Mouse (Mus musculus): ENCODE measurements at regions not wholly inside any gene's neighbourhood (a gene's known extent, or its start where the extent isn't known, plus 50 kb on each side); places are given as distances from the start of the nearest gene placed in this dataset.

DNA sequence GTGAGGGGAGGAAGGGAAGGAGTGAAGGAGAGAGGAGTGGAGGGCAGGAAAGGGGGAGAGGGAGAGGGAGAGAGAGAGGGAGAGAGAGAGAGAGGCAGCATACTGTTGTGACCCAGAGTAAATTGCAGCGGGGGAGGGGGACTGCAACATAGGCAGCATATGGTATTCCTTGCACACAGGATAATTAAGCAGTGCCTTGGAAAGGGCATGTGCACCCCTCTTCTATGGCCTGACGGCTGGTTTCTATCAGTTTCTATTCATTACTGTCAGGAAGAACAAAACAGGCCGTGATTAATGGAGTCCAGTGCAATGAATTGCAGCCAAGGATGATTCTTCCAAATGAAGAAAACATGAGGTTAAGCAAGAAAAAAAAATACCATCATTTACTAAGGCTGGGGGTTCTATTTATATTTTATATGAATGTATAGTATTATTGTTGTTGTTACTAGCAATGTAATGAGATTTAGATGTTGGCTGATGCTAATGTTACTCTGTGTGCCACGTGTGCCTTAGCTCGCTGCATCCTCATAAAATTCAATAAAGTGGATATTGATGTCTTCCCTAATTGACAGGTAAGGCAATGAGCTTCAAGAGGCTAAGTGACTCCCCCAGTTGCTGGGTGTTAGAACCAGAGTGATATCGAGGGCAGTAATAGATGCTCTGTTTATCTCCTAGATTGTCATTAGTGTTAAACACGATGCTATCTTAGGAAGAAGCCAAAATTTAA is 181.3 kb downstream of the Gm19935 start:
- Histone ChIP-seq H3K4me1 (no peaks in the 10 kb centered on the region), H3K9me3 (no peaks in the 10 kb centered on the region), H3K9ac (no peak overlapping the region), H3K4me3 (no peak overlapping the region), H3K36me3 (no peaks in the 10 kb centered on the region), H3K4me2 (no peak overlapping the region), H3K27ac (no peak overlapping the region), H3K27me3 (no peaks in the 10 kb centered on the region)
- 52% methylated on average over 7 of the region's 7 CpGs for WGBS
- no peak for ATAC-seq (ENCODE audit: insufficient number of reproducible peaks, insufficient read depth, low FRiP score, low TSS enrichment, low read depth)

DNA sequence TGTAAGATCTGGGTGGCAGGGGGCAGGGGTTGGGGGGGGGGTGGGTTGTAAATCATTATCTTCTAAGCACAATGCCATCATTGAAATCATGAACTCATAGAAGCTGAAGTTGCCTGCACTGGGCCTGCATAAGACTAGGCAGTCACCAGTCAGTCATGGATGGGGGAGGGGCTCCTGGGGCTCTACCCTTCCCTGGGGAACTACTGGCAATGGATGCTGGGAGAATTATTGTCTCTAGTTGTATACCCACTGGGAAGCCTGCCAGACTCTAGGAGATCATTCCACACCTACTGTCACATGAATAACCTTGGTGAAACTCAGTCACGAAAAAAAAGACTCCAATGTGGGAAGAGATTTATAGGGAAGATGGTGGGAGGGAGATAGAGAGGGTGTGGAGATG is 186.4 kb downstream of the Gm19935 start:
- H3K27ac ChIP-seq: no peak overlapping the region
- WGBS: 85% methylated on average over 1 of the region's 1 CpGs
- H3K9ac ChIP-seq: no peak overlapping the region
- no peaks in the 10 kb centered on the region for H3K27me3 ChIP-seq
- no peak for ATAC-seq (ENCODE audit: insufficient number of reproducible peaks, insufficient read depth, low FRiP score, low TSS enrichment, low read depth)
- H3K4me3 ChIP-seq: no peak overlapping the region
- no peaks in the 10 kb centered on the region for H3K4me1 ChIP-seq
- no peak overlapping the region for H3K4me2 ChIP-seq
- H3K9me3 ChIP-seq: no peaks in the 10 kb centered on the region
- no peaks in the 10 kb centered on the region for H3K36me3 ChIP-seq

DNA sequence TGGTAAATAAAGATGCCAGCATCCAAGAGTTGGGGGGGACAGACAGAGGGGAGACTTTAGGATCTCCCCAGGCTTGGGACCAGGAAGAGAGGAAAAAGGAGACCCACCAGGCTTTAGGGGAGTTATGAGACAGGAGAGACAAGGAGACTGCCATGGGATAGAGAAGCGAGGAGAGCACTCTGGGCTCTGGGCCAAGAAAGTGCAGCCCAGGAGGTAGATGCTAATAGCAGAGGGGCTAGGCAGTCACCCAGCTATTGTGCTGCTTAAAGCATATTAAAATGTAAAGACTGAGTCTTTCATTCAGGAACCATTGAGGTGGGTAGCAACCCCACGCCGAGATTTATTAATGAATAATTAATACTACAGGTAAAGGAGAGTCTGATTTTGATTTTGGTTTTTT is 208.8 kb downstream of the Gm19935 start:
- 60% methylated on average over 3 of the region's 3 CpGs for WGBS
- H3K4me2 ChIP-seq: no peak overlapping the region
- no peak overlapping the region for H3K4me3 ChIP-seq
- no peak overlapping the region for H3K9ac ChIP-seq
- no peaks in the 10 kb centered on the region for H3K27me3 ChIP-seq
- H3K36me3 ChIP-seq: no peaks in the 10 kb centered on the region
- H3K9me3 ChIP-seq: no peaks in the 10 kb centered on the region
- no peak for ATAC-seq (ENCODE audit: insufficient number of reproducible peaks, insufficient read depth, low FRiP score, low TSS enrichment, low read depth)
- H3K27ac ChIP-seq: no peak overlapping the region
- H3K4me1 ChIP-seq: 0 out of 2 replicates have a peak, but pooled peaks cover 4% of the 10 kb centered on the region

DNA sequence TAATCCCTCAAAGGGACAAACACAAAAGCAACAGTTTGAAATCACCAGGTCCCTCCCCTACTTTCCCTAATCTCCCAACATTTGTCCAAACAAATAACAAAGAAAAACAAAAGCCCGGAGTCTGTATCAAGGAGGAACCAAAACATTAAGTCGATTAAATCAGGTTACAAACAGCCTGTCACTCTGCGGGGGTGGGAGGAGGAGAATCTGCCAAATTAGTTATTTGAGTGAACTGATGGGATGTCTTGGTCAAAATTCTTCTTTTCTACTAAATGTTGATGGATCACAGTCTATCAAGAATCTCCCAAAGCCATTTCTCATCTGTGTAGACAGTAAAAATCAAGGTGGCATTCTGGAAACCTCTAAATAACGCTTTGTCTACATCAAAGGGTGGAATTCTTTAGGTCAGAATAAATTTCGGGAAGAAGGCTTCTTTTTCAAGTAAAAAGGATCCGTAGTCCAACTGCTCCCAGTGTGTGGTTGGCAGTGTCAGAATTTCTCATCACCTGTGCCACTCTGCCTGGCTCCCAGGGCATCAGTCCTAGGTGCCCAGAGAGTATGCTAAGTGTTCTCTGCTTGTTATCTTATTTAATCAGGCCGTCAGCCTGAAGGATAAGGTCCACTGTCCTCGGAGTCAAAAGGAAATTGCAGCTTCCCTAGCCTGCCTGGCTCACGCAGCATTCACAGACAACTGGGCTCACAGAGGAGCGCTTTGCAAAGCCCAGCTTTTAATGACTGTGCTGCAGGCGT is 216.1 kb downstream of the Gm19935 start:
- WGBS: 34% methylated on average over 11 of the region's 11 CpGs
- H3K27ac ChIP-seq: no peak overlapping the region
- no peak overlapping the region for H3K9ac ChIP-seq
- ATAC-seq (ENCODE audit: insufficient number of reproducible peaks, insufficient read depth, low FRiP score, low TSS enrichment, low read depth): no peak
- no peak overlapping the region for H3K4me2 ChIP-seq
- H3K9me3 ChIP-seq: no peaks in the 10 kb centered on the region
- no peaks in the 10 kb centered on the region for H3K4me1 ChIP-seq
- H3K4me3 ChIP-seq: no peak overlapping the region
- H3K27me3 ChIP-seq: 0 out of 2 replicates have a peak, but pooled peaks cover 2% of the 10 kb centered on the region
- no peaks in the 10 kb centered on the region for H3K36me3 ChIP-seq

DNA sequence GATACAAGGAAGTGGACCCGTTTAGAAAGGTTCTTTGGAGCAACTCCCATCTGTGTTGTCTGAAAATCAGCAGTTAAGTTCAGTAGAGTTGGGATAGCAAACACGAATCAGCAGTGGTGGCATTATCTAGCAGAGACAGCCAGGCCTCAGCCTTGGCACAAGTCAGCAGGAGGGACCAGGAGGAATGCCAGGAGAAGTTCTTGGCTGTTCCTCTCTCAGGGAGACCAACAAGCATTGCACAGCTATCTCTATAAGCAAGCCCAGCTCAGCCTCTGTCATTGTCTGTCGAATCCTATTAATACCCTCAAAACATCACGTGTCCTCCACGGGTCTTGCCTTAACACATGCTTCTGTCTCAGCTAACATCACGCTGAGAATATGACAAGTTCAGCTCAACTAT is 219.8 kb downstream of the Gm19935 start:
- no peaks in the 10 kb centered on the region for H3K4me1 ChIP-seq
- no peak overlapping the region for H3K4me2 ChIP-seq
- no peak overlapping the region for H3K27ac ChIP-seq
- H3K36me3 ChIP-seq: no peaks in the 10 kb centered on the region
- no peaks in the 10 kb centered on the region for H3K9me3 ChIP-seq
- no peak overlapping the region for H3K9ac ChIP-seq
- H3K27me3 ChIP-seq: 0 out of 2 replicates have a peak, but pooled peaks cover 2% of the 10 kb centered on the region
- no peak for ATAC-seq (ENCODE audit: insufficient number of reproducible peaks, insufficient read depth, low FRiP score, low TSS enrichment, low read depth)
- 83% methylated on average over 6 of the region's 6 CpGs for WGBS
- H3K4me3 ChIP-seq: no peak overlapping the region

DNA sequence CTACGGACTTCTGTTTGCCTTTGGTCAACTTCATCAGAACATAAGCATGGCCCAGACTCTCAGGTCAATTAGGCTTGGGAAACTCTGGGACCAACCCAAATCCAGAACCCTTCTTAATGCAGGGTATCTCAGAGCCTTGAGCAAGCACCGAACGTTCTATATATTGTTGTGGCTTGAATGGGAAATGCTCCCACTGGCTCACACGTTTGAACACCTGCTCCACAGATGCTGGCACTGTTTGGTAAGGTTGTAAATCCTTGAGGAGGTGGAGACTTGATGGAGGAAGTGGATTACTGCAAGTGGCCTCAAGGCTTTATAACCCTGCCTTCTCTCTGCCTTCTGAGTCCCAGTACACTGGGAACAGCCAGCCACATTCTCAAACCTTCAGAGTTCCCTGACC is 231.3 kb upstream of the Tox3 start:
- WGBS: 79% methylated on average over 4 of the region's 4 CpGs
- Histone ChIP-seq H3K4me1 (no peaks in the 10 kb centered on the region), H3K9ac (no peak overlapping the region), H3K36me3 (no peaks in the 10 kb centered on the region), H3K4me2 (no peak overlapping the region), H3K9me3 (no peaks in the 10 kb centered on the region), H3K27me3 (no peaks in the 10 kb centered on the region), H3K27ac (no peak overlapping the region), H3K4me3 (no peak overlapping the region)
- no peak for ATAC-seq (ENCODE audit: insufficient number of reproducible peaks, insufficient read depth, low FRiP score, low TSS enrichment, low read depth)

DNA sequence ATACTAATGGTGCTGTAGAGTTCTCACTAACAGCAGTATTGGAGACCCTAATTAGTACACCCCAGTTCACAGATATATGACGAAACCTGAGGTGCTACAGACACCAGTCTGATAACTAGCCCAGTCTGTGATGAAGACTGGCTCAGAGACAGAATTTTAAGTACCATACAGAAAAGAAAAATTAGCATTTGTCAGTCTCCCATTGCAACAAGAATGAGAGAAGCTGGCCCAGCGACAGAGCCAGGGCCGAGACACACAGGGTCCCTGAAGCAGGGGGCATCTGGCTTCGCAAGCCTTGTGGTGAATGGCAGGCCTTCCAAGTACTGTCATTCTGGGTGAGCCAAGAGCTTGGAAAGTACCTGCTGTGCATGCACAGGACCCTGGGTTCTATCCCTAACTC is 228.8 kb upstream of the Tox3 start:
- no peak overlapping the region for H3K9ac ChIP-seq
- 88% methylated on average over 4 of the region's 4 CpGs for WGBS
- ATAC-seq (ENCODE audit: insufficient number of reproducible peaks, insufficient read depth, low FRiP score, low TSS enrichment, low read depth): no peak

DNA sequence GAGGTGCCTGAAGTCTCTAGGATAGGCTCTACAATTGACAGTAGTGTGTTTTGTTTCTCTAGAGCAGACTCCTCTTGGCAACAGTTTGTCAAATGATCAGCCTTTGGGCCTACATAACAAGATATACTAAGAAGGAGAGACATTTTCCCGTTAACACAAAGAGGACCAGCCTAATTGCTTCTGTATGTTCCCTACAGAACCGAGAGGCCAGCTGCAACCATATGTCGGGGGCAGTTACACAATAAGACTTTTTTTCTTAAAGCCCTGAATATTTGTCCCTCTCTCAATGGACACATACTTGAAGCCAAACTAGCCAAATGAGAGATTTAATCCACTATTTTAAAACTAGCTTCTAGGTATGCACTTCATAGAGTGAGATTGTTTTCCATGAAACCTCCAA is 226.5 kb upstream of the Tox3 start:
- 43% methylated on average over 3 of the region's 3 CpGs for WGBS
- Histone ChIP-seq H3K27me3 (no peaks in the 10 kb centered on the region), H3K9me3 (no peaks in the 10 kb centered on the region), H3K4me2 (no peak overlapping the region), H3K4me3 (no peak overlapping the region), H3K36me3 (no peaks in the 10 kb centered on the region), H3K27ac (no peak overlapping the region), H3K4me1 (no peaks in the 10 kb centered on the region), H3K9ac (no peak overlapping the region)
- no peak for ATAC-seq (ENCODE audit: insufficient number of reproducible peaks, insufficient read depth, low FRiP score, low TSS enrichment, low read depth)

More for the DNA sequence above, 228.8 kb upstream of the Tox3 start:
- Histone ChIP-seq H3K4me3 (no peak overlapping the region), H3K27ac (no peak overlapping the region), H3K4me1 (no peaks in the 10 kb centered on the region), H3K4me2 (no peak overlapping the region), H3K27me3 (no peaks in the 10 kb centered on the region), H3K36me3 (no peaks in the 10 kb centered on the region), H3K9me3 (no peaks in the 10 kb centered on the region)

DNA sequence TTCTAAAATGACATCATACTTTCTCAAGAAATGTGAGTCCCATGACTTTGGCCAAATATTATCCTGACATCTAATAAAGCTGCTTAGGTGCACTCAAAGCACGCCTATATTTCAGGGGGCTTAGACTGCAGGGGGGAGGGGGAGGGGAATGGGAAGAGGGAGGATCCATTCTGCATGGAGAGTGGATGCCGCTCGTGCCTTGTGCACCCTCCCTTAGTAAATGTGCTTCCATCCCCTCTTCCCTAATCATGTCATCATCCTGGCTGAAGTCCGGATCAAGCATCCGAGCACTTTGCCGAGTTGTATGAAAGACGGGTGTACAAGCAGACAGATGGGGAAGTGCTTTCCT is 207.9 kb upstream of the Tox3 start:
- no peaks in the 10 kb centered on the region for H3K9me3 ChIP-seq
- no peak overlapping the region for H3K9ac ChIP-seq
- H3K27me3 ChIP-seq: no peaks in the 10 kb centered on the region
- H3K4me1 ChIP-seq: no peaks in the 10 kb centered on the region
- H3K4me3 ChIP-seq: no peak overlapping the region
- no peak overlapping the region for H3K4me2 ChIP-seq
- no peak for ATAC-seq (ENCODE audit: insufficient number of reproducible peaks, insufficient read depth, low FRiP score, low TSS enrichment, low read depth)
- H3K27ac ChIP-seq: no peak overlapping the region
- H3K36me3 ChIP-seq: no peaks in the 10 kb centered on the region
- WGBS: 77% methylated on average over 7 of the region's 7 CpGs

DNA sequence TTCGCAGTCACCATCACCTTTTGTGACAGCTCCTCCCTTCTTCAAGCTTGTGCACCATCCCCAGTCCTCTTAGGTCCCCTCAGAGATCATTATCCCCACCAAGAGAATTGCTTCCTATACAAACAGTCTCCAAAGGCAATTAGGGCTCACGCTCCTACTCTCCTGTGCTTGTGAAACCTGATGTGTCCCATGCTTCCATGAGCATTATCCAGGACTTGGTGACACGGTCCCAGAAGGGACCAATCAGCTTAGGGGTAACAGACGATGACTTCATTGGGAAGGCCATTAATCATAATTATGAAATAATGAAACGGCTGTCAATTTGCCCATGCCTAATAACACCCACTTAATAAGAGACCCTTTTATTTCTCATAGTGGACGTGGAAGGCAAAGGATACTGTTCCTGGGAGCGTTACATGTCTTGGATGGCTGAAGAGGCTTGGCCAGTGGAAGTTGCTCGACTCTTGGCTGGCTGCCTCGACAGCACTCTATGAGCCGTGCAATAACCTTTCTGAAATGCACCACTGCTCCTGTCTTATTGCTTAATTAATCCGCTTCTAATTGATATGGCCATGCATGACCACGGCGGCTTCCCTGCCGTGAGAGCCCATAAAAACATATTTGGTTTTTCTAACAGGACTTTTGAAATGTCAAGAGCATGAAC is 207.4 kb upstream of the Tox3 start:
- Histone ChIP-seq H3K36me3 (no peaks in the 10 kb centered on the region), H3K9ac (no peak overlapping the region), H3K4me3 (no peak overlapping the region), H3K9me3 (no peaks in the 10 kb centered on the region), H3K4me2 (no peak overlapping the region), H3K4me1 (no peaks in the 10 kb centered on the region), H3K27me3 (no peaks in the 10 kb centered on the region), H3K27ac (no peak overlapping the region)
- 80% methylated on average over 14 of the region's 14 CpGs for WGBS
- no peak for ATAC-seq (ENCODE audit: insufficient number of reproducible peaks, insufficient read depth, low FRiP score, low TSS enrichment, low read depth)

DNA sequence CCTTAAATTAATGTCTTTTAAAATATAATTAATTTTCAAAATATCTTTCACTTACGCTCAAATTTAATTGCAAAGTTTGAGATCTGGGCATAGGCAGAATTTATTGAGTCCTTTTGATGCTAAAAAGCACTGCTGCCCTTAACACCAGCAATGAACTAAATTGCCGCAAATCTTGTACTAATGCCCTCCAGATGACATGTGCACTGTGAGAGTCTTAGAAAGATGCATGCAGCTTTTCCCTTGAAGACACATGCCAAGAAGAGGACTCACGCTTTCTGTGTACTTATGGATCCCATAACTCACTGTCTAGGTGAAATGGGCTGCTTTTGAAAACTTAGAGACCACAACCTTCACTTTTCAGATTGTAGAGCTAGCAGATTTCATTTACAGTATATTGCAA is 199.1 kb upstream of the Tox3 start:
- Histone ChIP-seq H3K4me3 (no peak overlapping the region), H3K9me3 (no peaks in the 10 kb centered on the region), H3K27ac (no peak overlapping the region), H3K4me1 (peaks cover 9% of the 10 kb centered on the region; the same call in 1 of the 2 replicates), H3K36me3 (no peaks in the 10 kb centered on the region), H3K4me2 (no peak overlapping the region), H3K27me3 (no peaks in the 10 kb centered on the region), H3K9ac (no peak overlapping the region)
- 31% methylated on average over 3 of the region's 3 CpGs for WGBS
- no peak for ATAC-seq (ENCODE audit: insufficient number of reproducible peaks, insufficient read depth, low FRiP score, low TSS enrichment, low read depth)

DNA sequence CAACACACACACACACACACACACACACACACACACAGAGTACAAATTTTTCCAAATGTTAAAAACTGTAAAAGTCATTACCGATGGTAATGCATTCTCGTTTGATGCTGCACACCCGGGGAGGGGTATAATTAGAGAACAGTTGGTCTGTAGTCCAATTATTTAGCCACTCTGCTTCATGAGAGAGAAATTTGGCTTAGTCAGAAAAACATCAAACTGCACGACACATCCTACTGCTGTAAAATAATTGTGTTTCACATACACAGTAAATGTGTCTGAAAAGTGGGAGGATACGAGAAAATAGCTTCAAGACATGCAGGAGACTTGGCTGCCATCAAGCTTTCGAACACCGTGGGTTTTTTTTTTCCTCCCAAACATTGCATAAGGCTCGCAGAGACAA is 194.5 kb upstream of the Tox3 start:
- WGBS: 38% methylated on average over 8 of the region's 8 CpGs
- no peak overlapping the region for H3K9ac ChIP-seq
- H3K9me3 ChIP-seq: no peaks in the 10 kb centered on the region
- no peak overlapping the region for H3K27ac ChIP-seq
- no peaks in the 10 kb centered on the region for H3K27me3 ChIP-seq
- H3K4me3 ChIP-seq: no peak overlapping the region
- no peak overlapping the region for H3K4me2 ChIP-seq
- H3K36me3 ChIP-seq: no peaks in the 10 kb centered on the region
- peaks cover 4% of the 10 kb centered on the region; the same call in 1 of the 2 replicates for H3K4me1 ChIP-seq
- no peak for ATAC-seq (ENCODE audit: insufficient number of reproducible peaks, insufficient read depth, low FRiP score, low TSS enrichment, low read depth)
